Mouse (Mus musculus): ENCODE results near the gene Efl1.

The Efl1 gene

GRCm38 (mm10) chr7:82820661-82821060, 172.2 kb downstream of the Efl1 start:
- H3K4me3 ChIP-seq (replicated peaks; ENCODE audit: low read length) = no peak overlapping the region
- no peaks in the 10 kb centered on the region for H3K9me3 ChIP-seq (ENCODE audit: low read length)
- peaks cover 7% of the 10 kb centered on the region; the same call in 1 of the 2 replicates for H3K27me3 ChIP-seq (ENCODE audit: insufficient read depth, low read length)
- peaks cover 12% of the 10 kb centered on the region for H3K4me1 ChIP-seq (replicated peaks; ENCODE audit: low read depth, low read length)
- TF ChIP-seq CTCF (conservative IDR thresholded peaks at IDR 0.05; ENCODE audit: low read length) = no peak
- TF ChIP-seq NANOG (IDR thresholded peaks at IDR 0.05; ENCODE audit: borderline replicate concordance, low read length) = no peak
- TF ChIP-seq POU5F1 (IDR thresholded peaks at IDR 0.05; ENCODE audit: borderline replicate concordance, low read length) = no peak
- H3K36me3 ChIP-seq (ENCODE audit: insufficient read depth, low read length) = no peaks in the 10 kb centered on the region

- Histone ChIP-seq H3K36me3 (ENCODE audit: insufficient read depth, low read length) (no peaks in the 10 kb centered on the region), H3K9me3 (ENCODE audit: low read length) (no peaks in the 10 kb centered on the region), H3K4me3 (replicated peaks; ENCODE audit: low read length) (no peak overlapping the region), H3K27me3 (ENCODE audit: insufficient read depth, low read length) (peaks cover 7% of the 10 kb centered on the region; the same call in 1 of the 2 replicates), H3K4me1 (replicated peaks; ENCODE audit: low read depth, low read length) (peaks cover 7% of the 10 kb centered on the region; the same call in 1 of the 2 replicates)
- TF ChIP-seq CTCF (conservative IDR thresholded peaks at IDR 0.05; ENCODE audit: low read length) (no peak), POU5F1 (IDR thresholded peaks at IDR 0.05; ENCODE audit: borderline replicate concordance, low read length) (no peak), NANOG (IDR thresholded peaks at IDR 0.05; ENCODE audit: borderline replicate concordance, low read length) (no peak)
Measured at GRCm38 (mm10) chr7:82821501-82821900, 173.1 kb downstream of the Efl1 start.

- no peaks in the 10 kb centered on the region for H3K9me3 ChIP-seq (ENCODE audit: low read length)
- H3K27me3 ChIP-seq (ENCODE audit: insufficient read depth, low read length) = peaks cover 7% of the 10 kb centered on the region; the same call in 1 of the 2 replicates
- no peaks in the 10 kb centered on the region for H3K36me3 ChIP-seq (ENCODE audit: insufficient read depth, low read length)
- TF ChIP-seq NANOG (IDR thresholded peaks at IDR 0.05; ENCODE audit: borderline replicate concordance, low read length) (no peak), POU5F1 (IDR thresholded peaks at IDR 0.05; ENCODE audit: borderline replicate concordance, low read length) (no peak), CTCF (conservative IDR thresholded peaks at IDR 0.05; ENCODE audit: low read length) (no peak)
- H3K4me3 ChIP-seq (replicated peaks; ENCODE audit: low read length) = no peak overlapping the region
- H3K4me1 ChIP-seq (replicated peaks; ENCODE audit: low read depth, low read length) = peaks cover 7% of the 10 kb centered on the region; the same call in 1 of the 2 replicates
Measured at GRCm38 (mm10) chr7:82822528-82822927, 174.1 kb downstream of the Efl1 start.
